Mouse (Mus musculus) hindlimb bud, embryonic 11.5 days (tissue): ENCODE results near the gene Esrrg.

Experiments used
- DNase-seq: peaks from one replicate; pipeline ENCODE4 v3.0.0-alpha.2; 2012; ENCODE audit warnings: low read depth, low spot score; ENCODE audit errors: extremely low spot score

Gene Esrrg

DNA sequence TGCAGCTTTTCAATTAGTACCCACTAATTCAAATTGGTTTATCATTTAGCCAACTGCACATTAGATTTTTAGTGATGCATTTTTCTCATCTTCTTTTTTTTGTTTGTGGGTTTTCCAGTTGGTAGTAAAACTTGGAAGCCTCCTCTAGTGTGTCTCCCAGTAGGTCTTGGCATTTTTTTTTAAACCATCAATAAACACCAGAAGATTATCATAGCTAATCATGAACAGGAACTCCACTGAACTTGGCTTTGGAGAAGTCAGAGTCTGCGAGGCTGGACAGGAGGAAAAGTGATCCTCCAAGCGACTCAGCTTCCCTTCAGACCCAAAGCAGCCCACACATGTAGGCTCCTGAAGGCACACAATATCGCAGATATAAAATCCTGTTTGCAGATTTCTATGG, 155.2 kb downstream of the Esrrg start:
- no peak for DNase-seq

DNA sequence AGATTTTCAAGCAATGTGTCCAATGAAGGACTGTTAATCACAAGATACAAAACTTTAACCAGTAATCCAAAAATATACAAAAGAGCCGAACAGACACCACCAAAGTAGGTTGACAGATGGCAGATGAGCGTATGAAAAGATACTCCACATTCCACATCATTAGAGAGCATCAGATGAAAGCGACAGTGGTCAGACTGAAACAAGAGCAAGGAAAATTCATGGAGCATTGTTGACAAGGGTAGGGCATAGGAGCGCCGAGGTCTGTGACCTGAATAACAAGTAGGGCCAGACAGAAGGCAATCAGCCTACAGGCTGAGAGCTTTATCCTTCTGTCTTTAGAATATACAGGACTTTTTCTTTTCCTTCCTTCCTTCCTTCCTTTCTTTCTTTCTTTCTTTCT, 157.0 kb downstream of the Esrrg start:
- DNase-seq = no peak

DNA sequence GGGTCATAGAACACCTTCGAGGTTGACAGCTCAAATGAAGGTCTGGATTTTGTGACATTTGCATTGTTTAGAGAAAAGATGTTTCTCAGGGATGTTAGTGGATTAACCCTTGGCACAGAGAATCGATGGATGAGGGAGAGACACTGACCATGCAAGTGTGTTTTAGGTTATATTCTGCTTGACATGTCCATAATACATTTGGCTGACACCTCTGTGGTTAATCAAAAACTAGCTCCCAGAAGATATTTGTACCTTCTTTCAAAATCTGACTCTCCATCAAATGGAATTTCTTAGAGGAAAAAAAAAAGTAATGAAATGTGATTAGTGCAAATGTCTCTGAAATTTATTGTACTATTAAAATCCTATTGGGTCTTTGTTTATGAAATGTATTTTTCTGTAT, 158.8 kb downstream of the Esrrg start:
- no peak for DNase-seq

DNA sequence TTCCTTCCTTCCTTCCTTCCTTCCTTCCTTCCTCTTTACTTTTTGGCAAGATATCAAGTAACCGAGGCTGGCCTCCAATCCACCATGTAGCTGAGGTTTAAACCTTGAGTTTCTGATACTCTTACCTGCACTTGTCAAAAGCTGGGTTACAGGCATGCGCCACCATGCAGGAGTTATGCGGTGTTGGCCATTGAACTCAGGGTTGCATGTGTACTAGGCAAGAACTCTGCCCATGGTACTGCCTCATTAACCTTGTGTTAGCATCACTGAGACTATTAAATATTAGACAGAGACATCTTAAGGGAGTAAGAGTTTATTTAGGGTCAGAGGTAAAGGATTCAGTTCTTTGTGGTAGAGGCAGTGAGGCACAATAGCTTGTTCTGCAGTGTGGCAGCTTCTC, 161.6 kb downstream of the Esrrg start:
- no peak for DNase-seq

DNA sequence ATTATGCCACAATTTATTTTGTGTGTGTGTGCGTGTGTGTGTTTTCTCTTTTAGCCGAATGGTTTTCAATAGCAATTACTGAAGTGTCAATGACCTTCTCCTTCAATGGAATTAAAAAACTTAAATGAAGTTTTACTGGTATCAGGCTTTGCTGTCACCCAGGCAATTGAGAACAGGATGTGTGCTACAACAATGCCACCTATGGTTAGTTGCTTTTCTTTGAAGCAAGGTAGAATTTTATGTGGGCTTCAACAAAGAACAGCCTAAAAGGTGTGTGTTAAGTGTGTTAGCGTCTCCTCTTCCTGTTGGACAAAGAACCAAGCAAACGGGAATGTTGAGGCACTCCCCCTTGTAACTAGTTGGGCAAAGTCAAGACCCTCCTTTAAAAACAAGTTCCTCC, 162.5 kb downstream of the Esrrg start:
- no peak for DNase-seq

DNA sequence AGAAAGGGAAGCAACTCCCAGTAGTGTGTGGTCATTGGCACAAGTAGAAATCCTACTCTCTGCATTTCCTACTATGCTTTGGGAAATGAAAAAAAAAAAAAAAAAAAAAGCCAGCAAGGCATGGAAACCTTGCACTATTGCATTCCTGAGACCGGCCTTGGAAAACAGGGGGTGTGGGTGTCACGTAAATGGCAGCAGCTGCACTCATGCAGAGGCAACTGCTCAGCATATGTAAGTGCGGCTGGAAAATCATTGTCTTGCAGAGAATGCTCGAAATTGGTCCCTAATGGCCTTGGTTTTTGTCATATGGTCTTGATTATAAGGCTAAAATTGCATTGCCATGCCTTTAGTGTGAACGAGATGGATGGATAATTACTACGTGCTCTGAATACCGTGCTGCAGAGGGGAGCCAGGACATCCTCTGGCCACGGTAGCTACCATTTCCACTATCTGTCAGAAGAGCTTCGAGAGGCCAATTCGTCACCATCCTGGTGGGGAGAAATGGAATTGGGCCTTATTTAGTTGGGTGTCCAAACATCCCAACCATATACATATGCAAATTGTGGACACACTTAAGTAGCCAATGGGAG, 171.1 kb downstream of the Esrrg start:
- peak; percentile 28 for DNase-seq

DNA sequence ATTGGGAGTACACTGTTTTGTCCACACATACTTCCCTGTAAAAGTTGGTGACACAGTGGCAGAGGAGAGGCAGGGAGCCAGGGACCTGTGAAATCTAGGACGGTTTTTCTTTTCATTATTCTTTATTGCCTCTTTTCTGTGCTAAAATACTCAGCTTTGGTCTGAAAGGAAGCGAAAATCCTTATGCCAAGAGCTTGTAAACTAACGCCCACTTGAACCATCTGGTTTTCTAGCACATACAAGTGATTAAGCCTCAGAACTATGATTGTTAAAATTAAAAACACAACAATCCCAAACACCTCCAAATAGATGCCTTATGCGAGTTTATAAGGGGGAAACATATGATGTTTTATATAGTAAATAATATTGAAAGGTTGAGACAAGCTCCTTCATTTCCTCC, 176.6 kb downstream of the Esrrg start:
- DNase-seq = no peak

DNA sequence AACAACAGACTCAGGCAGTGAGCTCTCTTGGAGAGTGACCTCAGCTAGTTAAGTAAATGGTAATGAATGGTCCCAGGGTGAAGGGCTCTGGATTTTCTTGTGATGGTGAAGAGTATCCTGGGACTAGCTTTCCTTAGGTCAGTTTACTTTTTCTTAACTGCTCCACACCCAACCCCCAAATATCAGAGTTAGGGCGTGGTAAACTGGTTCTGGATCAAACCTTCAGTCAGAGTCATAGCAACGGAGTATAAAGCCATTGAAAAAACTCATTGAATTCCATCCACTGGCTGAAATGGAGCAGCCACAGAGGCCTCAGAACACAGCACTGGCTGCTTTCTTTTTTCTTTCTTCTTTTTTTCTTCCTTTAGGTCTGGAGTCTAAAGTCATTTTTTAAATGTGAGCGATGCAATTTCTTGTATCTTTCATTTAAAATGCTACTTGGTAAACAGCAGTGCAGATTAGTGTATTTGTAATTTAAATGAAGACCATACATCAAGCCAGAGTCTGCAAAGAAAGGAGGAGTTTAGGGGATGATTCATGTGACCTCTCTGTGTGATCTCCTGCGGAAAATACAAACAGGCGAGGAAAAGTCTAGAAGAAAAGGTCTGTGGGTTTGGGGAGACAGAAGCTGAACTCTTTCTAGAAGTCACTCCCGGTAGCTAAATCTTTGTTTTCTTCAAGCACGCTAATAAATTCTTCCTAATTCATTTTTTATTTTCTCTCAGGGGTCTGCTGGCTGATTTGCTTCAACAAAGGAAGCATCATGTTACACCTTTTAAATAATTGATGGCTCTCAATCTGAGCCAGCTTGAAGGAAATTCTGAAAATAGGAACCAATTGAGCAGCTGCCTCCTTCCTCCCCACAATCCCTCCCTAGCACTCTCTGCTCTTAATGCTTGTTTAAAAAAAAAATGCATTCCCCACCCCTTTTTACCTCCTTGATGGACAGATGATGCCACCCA, 178.7 kb downstream of the Esrrg start:
- no peak for DNase-seq

DNA sequence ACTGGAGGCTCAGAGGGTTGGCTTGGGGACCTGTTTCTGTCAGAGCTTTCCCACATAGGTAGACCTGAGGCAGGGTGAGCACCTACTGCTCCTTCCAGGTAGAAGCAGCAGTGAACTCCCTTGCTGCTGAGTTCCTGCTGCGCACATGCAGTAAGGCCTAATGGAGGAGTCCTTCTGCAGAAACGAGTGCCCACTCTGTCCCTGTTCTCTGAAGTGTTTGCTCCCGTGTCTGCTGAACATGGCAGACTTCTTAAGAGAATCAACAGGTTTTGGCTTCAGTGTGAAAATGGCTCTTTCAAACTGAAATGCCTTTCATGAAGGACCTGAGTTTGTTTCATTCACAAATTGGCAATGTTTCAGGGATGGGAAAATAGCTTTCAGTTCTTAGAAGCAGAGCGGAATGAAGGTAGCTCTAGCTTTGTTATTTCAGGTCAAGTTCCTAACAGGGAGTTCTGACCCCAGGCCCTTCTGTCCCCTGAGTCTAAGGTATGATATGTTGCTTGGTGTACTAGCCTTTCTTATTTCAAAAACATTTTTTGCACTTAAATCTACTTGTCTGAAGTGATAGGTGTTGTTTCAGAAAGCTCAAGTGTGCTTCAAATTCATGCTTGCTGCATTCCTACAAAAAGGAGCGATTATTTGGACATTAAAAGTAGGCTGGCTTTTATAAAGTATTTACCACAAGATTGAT, 185.8 kb downstream of the Esrrg start:
- no peak for DNase-seq

DNA sequence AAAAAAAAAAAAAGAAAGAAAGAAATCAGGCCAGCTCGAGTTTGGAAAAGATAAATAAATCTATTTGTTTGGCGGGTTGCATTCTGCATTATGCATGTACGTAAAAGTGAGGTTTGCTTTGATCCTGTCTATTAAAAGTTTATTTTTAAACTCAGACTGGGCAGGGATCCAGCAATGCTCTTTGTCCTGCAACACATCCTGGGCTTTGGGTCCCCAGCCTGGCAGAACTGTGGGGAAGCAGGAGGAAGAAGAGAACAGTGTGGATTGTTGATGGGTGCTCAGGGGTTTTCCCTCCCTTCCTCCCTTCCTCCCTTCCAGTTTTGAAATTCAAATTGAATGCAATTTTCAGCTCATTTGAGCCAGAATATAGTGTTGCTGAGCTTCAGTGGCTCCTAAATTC, 187.0 kb downstream of the Esrrg start:
- DNase-seq = no peak

DNA sequence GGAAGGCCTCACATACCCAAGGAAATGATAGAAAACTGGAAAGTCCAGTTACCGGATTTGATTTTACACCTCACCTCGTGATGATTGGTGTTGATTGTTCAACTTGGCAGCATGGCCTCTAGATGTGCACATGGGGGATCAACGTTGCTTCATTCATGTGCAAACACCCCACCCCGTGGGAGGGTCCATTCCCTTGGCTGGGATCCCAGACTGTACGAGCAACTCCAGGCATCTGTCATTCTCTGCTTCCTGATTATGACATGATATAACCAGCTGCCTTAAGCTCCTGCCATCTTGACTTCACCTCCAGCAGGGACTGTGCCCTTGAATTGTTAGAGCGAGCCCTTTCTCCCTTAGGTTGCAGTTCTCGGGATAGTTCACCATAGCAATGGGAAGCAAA, 190.7 kb downstream of the Esrrg start:
- DNase-seq = no peak

DNA sequence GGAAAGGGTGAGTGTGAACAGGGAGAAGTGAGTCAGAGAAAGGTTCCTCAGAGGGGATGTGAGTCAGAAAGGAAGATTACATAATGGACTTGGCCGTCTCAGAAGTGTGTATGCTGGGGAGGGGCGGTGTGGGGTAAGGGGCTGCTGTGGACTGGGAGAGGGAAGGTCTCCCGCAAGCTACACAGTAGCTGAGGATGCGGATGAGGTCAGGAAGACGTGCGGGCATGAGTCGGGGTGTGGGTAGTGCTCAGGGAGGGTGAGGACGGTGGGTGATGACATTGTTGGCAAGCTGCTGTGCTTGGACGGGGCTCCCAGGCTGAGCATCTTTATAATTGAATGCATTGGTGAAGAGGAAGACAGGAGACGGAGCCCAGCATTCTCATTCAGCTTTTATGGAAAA, 192.2 kb downstream of the Esrrg start:
- no peak for DNase-seq

DNA sequence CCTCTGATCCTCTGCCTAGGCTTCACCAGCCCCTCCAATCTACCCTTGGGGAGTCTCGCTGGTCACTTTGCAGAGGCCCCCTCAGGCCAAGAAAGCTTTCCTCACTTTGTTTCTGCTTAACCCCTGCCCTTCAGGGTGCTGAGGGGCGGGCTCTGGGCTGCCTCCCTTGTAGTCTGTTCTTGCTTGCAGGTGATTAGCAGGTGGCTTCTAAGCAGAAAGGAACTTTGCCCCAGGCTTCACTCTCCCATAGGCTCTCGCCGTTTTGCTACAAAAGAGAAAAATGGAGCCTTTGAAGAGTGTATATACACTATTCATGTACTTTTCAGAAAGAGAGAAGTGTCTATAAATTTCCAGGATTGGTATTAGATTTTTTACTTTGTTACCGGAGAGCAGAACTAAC, 195.0 kb downstream of the Esrrg start:
- DNase-seq = no peak

DNA sequence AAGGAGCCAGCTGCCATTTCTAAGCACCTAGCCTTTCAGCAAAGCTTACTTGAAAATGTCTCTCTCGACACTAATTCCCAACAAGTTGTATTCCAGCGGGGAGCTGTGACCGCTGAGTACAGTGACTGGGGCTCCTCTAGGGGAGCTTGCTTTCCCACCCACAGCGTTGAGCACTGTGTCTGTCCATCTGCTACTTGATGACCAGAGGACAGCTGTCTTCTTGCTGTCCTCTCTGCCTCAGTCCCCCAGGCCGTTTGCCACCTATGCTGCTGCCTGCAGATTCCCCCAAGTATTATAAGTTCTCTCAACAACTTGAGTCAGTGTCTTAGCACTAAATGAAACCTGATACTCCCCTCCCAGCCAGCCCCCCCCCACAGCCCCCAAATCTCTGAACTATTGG, 195.4 kb downstream of the Esrrg start:
- no peak for DNase-seq

DNA sequence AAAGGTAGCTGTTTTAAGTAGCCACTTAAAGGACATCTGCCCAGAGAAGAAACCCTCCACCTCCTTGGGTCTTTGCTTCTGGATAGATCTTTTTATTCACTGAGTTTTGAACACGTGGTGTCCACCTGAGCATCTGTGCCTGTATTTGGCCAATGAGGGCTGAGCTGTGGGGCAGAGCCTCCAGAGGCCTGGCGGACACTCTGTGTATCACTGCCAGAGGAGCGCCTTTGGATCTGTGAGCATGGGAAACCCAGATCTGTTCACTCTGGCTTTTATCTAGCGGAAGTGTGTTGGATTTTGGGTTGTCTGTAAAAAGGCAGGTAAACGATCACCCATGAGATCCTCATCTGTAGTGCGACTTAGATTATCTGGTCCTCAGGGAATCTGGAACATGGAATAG, 196.4 kb downstream of the Esrrg start:
- no peak for DNase-seq

DNA sequence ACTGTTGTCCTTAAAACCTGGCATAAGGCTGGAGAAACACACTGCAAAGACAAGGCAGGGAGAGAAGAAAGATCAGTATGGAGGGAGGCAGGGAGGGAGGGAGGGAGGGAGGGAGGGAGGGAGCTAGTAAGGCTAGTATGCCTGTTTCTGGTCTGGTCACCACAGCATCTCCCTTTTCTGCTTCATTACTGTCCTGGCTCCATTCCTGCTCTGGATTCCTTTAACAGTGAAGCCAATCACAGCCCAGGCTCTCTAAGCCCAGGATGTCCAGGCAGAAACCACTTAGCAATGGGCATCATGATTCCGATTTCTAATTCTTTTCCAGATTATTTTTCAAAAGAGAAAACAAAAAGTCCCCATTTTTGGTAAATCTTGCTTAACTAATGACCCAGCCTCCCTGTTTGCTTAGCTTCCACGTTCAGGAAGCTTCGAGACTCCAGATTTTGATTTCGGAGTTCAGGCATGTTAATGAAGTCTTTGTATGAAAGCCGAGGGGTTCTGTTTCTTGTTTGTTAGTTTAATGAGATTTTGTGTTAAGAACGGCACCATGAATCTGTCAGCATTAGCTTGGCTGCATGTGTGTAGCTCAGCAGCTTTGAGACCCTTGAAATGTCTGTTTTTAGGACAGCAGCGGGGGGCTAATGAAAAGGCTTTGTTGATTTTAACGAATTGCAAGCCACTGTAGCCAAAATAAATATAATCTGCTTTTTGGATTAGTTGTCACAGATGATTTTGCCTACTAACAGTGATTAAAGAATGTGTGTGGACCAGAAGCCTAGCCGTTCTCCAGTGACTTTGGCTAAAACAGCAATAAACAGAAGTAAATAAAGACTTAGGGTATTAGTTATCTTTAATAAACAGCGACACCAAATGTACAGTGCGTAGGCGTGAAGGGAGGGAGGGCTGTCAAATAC, 199.1 kb downstream of the Esrrg start:
- DNase-seq = peak; percentile 64

DNA sequence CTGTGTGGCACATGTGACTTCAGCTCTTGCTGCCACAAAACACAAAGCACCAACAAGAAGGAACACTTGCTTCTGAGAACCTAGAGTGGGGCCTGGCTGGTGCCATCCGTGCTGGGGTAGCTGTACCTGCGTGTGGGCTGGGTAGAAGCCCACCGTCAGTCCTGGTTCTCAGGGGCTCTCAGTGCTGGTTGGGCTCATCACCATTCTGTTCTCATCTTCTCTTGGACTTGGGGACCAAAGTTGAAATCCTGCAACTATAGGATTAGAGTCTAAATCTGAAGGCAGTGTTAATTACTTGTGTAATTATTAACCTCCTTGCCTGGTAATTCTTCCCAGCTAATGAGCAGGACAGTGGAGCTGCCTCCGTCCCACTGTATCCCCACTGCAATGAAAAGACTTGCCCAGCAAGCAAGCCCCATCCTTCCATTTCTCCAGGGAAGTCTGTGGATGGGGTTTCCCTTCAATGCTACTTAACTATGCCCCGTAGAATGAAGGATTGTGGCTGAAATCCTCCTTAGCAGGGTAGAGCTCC, 199.9 kb downstream of the Esrrg start:
- DNase-seq = no peak

DNA sequence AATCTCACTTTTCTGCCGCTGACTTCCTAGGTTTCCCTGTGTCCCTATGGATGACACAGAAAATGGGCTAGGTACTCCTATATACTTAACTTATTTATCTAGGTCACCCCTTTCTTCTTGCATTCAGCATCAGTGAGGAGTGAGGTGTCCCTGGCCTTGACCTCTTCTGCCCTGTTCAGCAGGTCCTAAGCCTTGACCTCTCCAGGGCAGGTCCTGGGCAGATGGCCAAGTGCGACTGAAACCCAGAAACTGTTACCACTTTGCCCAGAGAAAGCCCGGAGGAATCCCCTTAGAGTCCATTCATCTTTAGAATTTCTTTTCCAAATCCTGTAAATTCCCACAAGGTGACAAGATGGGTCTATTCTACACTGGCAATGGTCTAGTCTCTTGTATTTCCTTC, 201.0 kb downstream of the Esrrg start:
- no peak for DNase-seq

DNA sequence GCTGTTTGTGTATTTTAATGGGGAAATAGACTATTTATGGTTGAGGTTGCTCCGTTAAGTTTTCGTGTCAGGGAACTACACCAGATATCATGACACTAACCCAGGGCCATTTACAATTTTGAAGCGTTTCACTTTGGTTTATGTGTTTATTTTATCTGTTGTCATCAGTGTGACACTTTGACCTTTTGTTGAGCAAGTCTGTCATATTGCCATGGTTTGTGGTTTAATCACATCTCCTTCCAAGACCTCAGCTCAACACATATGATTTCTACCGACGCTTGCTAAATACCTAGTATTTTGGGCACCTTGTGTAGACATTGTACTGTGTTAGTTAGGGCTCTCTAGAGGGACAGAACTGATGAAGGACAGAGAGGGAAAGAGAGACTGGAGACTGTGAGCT, 210.8 kb downstream of the Esrrg start:
- DNase-seq = no peak

DNA sequence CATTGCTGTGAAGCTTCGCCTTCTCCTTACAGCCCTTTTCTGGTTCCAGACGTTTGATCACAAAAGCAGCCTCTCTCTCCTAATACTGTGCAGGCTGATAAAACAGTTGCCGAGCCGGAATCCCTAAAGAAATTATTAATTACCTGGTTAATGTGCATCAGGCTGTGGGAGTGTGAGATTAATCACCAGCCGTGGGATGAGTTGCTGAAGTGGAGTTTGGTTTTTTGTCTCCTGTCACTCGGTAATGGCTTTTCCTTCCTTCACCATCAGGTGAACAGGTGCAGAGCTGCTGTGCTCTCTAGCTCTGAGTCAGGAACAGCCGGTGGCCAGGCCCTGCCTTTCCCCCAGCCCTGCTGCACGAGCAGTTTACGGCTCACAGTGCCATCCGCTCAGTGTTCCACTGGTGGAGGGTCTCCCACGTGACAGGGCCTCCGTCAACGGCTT, 212.8 kb downstream of the Esrrg start:
- no peak for DNase-seq

DNA sequence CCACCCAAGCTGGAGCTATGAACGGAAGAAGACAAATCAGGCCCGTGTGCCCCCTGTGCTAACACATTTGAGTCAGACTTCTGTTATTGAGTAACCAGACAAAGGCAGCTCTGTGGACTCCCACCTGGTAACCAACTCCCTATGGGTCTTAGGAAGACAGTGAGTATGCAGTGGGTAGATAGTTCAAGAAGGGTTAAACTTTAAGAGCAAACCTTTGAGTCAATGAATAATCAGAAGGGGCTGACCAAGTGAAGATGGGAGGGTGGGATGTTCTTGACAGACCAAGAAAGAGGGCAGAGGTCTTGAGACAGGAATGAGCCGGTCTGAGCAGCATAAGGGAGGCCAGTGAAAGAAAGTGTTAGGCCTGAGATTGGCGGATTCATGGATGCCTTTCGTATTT, 214.8 kb downstream of the Esrrg start:
- DNase-seq = no peak
